Mouse (Mus musculus): Measurements from ENCODE around the gene Exoc7. TPM values are rescaled to one million over a fixed set of nuclear protein-coding genes. Genes with fewer than 3 reads are reported as not detected.
A peak's percentile ranks its signal among the peaks of the same experiment; 100 is the strongest.

Gene Exoc7
- polyA plus RNA-seq, 1 experiment from 2014 or later, result 60.5 TPM

DNA sequence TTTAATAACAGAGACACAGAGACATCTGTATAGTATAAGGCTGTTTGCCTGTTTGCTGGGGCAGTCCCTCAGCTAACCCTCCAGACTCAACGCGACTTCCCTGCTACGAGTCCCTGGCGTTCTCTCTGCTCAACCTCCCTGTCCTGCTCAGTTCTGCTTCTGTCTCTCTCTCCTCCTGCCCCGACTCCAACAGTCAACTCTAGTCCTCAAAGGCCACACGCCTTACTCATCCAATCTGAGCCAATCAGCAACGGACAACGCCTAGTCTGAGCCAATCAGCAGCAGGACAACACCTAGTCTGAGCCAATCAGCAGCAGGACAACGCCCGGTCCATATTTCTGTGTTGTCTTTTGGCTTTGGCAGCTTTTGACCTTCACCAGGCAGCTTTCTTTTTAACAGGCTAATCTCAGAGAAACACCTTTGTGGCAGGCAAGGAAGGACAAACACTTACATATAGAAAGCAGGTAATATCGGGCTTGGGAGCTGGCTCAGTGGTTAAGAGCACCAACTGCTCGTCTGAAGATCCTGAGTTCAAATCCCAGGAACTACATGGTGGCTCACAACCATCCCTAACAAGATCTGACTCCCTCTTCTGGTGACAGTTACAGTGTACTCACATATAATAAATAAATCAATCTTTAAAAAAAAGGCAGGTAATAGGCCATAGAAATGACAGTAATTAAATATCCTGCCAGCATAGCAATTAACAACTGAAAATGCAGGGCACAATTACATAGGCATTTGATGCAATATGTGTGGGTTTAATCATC is 914 bp upstream of the Exoc7 start:
- Histone ChIP-seq H3K27ac (no peak overlapping the region), H3K27me3 (ENCODE audit: poor library complexity, severe bottlenecking) (peaks cover 13% of the 10 kb centered on the region; the same call in 1 of the 2 replicates), H3K4me3 (no peak overlapping the region), H3K9me3 (no peaks in the 10 kb centered on the region), H3K4me1 (peaks cover 13% of the 10 kb centered on the region), H3K36me3 (replicated peaks) (peaks cover 24% of the 10 kb centered on the region)
- WGBS, result 92% methylated on average over 12 of the region's 12 CpGs
- no peak for DNase-seq (ENCODE audit: extremely low spot score, low spot score)

DNA sequence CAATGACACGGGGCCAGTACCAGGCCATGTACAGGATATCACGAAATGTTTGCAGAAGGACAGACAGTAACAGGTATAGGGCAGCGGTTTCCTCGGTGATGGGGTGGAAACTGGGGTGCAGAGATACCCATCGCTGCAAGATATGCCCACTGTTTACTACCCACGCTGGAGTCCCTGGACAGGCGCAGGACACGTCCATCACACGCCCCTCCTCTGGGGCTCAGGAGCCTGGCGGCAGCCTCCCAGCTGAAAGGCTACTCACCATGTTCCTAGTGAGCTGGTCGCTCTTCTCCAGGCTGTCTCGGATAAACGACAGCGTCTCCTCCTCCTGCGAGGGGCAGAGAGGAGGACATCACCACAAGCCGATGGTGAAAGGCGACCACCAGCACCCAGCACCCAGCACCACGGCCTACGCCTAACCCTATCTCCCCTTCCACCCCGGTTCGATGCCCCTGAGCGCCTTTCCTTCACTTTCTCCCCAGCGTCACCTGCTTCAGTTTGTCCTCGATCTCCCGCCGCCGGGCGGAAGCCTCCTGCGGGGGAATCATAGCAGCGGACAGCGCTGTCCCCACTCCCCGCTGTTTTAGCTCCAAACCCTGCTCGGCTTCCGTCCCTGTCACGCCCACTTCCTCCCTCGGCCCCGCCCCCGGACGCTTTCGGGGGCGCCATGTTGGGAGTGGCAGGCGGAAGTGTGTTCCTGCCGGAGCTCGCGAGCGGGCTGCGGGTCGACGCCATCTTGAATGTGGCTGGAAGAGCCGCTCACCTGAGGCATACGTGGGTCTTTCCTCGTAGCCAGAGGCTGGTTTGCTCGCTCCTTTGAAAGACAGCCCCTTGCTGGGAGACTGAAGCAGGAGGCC is 679 bp downstream of the Exoc7 start:
- whole genome bisulfite sequencing, result 2% methylated on average over 53 of the region's 53 CpGs
- Histone ChIP-seq H3K27ac (peak overlapping the region; percentile 85), H3K27me3 (ENCODE audit: poor library complexity, severe bottlenecking) (peaks cover 13% of the 10 kb centered on the region; the same call in 1 of the 2 replicates), H3K9me3 (no peaks in the 10 kb centered on the region), H3K4me3 (peak overlapping the region; percentile 82), H3K4me1 (peaks cover 13% of the 10 kb centered on the region), H3K36me3 (replicated peaks) (peaks cover 40% of the 10 kb centered on the region)
- peak; percentile 96 for DNase-seq (ENCODE audit: extremely low spot score, low spot score)

DNA sequence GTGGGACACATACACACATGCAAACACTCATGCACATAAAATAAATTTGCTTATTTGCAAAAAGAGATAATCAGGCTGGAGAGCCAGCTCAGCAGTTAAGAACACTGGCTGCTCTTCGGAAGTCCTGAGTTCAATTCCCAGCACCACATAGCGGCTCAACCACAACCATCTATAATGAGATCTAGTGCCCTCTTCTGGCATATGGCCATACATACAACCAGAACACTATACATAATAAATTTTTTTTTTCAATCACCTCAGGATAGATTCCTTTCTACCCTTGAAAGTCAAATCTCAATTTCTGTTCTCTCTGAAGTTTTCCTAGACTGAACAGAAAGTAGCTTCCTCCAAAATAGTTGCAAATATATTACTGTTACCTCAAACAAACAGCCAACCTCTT is 1.6 kb downstream of the Exoc7 start:
- H3K4me3 ChIP-seq, result peak overlapping the region; percentile 82
- DNase-seq (ENCODE audit: extremely low spot score, low spot score), result no peak
- H3K36me3 ChIP-seq (replicated peaks), result peaks cover 49% of the 10 kb centered on the region
- peaks cover 13% of the 10 kb centered on the region; the same call in 1 of the 2 replicates for H3K27me3 ChIP-seq (ENCODE audit: poor library complexity, severe bottlenecking)
- H3K27ac ChIP-seq, result no peak overlapping the region
- peaks cover 13% of the 10 kb centered on the region for H3K4me1 ChIP-seq
- H3K9me3 ChIP-seq, result no peaks in the 10 kb centered on the region
- 93% methylated on average over 2 of the region's 2 CpGs for WGBS

DNA sequence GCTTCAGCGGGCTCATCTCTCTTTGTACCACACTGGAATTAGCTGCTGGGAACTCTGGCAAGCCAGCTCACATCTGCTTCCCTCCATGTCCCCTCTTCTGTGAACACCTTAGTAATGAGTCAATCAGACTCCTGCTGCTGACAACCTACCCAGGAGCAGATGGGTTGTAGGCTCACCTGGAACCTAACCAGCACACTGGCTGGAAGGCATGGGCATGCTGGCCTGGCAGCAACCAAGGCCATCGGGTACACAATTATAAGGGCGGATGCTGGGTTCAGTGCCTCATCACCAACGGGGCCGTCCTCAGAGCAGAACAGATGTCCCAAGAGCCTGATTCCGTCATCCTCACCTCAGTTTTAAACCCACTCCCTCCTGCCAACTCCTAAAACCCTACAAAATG is 8.4 kb downstream of the Exoc7 start:
- no peaks in the 10 kb centered on the region for H3K4me1 ChIP-seq
- no peak for DNase-seq (ENCODE audit: extremely low spot score, low spot score)
- no peaks in the 10 kb centered on the region for H3K9me3 ChIP-seq
- no peaks in the 10 kb centered on the region for H3K27me3 ChIP-seq (ENCODE audit: poor library complexity, severe bottlenecking)
- H3K36me3 ChIP-seq (replicated peaks), result peaks cover 96% of the 10 kb centered on the region
- no peak overlapping the region for H3K27ac ChIP-seq
- H3K4me3 ChIP-seq, result no peak overlapping the region
- WGBS, result 91% methylated on average over 6 of the region's 6 CpGs

DNA sequence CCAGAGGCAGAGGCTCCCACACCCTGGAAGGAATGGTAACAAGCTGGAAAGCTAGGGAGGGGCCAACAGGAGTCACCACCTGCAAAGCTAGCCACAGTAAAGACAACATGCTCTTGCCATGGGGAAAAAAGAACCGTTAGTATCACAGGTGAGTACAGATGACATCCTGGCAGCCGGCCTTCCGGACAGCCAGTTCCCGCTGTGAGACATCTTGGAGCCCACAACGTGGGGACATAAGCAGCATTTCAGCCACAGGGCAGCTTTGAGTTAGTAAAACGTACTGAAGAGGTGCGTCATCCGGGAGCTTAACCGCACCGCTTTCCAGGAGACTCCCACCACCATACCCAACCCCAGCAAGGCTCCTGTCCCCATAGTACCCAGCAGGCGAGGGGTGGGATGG is 8.8 kb downstream of the Exoc7 start:
- no peaks in the 10 kb centered on the region for H3K27me3 ChIP-seq (ENCODE audit: poor library complexity, severe bottlenecking)
- H3K4me3 ChIP-seq, result no peak overlapping the region
- H3K36me3 ChIP-seq (replicated peaks), result peaks cover 96% of the 10 kb centered on the region
- H3K4me1 ChIP-seq, result no peaks in the 10 kb centered on the region
- no peak overlapping the region for H3K27ac ChIP-seq
- 92% methylated on average over 11 of the region's 11 CpGs for WGBS
- no peak for DNase-seq (ENCODE audit: extremely low spot score, low spot score)
- no peaks in the 10 kb centered on the region for H3K9me3 ChIP-seq

DNA sequence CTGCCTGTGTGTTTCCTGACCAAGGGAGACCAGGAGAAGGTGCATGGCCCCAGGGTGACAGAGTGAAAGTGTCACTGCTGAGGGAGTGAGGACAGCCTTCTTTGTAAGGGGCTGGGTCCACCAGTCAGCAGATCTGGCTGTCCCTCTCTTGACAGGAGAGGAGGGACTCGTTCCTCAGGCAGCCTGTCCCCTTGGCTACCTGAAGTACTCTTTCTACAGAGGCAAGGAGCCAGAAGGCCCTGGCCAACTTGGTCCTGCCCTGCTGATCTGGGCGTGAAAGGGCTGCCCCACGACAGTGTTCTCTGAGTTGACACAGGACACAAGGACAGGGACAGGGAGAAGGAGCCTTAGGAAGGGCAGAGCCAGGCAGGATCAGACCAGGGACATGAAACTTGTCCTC is 10.0 kb downstream of the Exoc7 start:
- Histone ChIP-seq H3K9me3 (no peaks in the 10 kb centered on the region), H3K27me3 (ENCODE audit: poor library complexity, severe bottlenecking) (no peaks in the 10 kb centered on the region), H3K27ac (no peak overlapping the region), H3K4me1 (no peaks in the 10 kb centered on the region), H3K36me3 (replicated peaks) (peaks cover 95% of the 10 kb centered on the region), H3K4me3 (no peak overlapping the region)
- no peak for DNase-seq (ENCODE audit: extremely low spot score, low spot score)
- 89% methylated on average over 3 of the region's 3 CpGs for WGBS

DNA sequence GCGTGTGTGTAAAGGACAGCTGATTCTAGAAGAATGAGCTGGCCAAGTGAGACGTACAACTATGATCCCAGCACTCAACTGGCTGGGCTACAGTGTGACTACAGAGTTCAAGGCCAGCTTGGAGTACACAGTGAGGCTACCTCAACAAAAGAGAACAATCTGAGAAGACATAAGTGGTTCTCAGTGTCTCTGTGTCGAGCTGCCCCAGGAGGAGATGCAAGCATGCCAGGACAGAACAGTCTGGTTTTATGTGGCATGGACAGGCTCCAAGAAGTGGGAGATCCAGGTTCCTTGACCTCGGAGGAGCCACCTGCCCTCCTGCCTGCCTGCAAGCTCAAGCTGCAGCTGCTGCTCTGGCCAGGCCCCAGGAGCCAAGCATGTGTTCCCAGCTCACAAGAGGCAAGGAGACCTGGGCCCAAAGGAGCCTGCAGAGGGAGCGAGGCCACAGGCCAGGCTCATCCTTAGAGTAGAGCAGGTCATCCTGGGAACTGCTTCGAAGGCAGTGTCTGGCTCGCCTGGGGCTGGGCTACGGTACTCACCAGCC is 10.8 kb downstream of the Exoc7 start:
- no peak for DNase-seq (ENCODE audit: extremely low spot score, low spot score)

DNA sequence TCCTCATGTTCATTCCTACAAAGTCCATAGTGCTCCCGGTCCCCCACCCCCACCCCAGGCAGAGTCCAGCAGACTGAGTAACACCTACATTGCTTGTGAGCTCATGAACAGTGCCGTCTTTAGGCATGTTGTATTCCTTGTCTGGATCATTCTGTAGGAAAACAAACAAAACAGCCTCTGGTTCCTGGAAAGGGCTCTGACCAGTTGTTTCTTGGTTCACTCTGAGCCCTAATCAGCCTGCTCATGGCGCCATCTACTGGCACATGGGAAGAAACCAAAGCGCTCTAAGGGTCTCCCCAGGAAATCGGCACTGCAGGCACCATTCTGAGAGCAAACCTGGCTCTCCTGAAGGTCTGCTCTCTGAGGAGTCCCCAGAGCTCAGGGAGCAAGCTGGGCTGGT is 12.7 kb downstream of the Exoc7 start:
- Histone ChIP-seq H3K36me3 (replicated peaks) (peaks cover 93% of the 10 kb centered on the region), H3K4me1 (no peaks in the 10 kb centered on the region), H3K9me3 (no peaks in the 10 kb centered on the region), H3K27ac (0 out of 2 replicates have a peak overlapping the region, but pooled peaks have one; percentile 9), H3K4me3 (no peak overlapping the region), H3K27me3 (ENCODE audit: poor library complexity, severe bottlenecking) (no peaks in the 10 kb centered on the region)
- 39% methylated on average over 5 of the region's 5 CpGs for WGBS
- DNase-seq (ENCODE audit: extremely low spot score, low spot score), result peak; percentile 64

More for the DNA sequence above, 10.8 kb downstream of the Exoc7 start:
- no peak overlapping the region for H3K4me3 ChIP-seq
- H3K9me3 ChIP-seq, result no peaks in the 10 kb centered on the region
- peaks cover 93% of the 10 kb centered on the region for H3K36me3 ChIP-seq (replicated peaks)
- no peaks in the 10 kb centered on the region for H3K27me3 ChIP-seq (ENCODE audit: poor library complexity, severe bottlenecking)
- H3K27ac ChIP-seq, result no peak overlapping the region
- no peaks in the 10 kb centered on the region for H3K4me1 ChIP-seq
- WGBS, result 86% methylated on average over 8 of the region's 8 CpGs

DNA sequence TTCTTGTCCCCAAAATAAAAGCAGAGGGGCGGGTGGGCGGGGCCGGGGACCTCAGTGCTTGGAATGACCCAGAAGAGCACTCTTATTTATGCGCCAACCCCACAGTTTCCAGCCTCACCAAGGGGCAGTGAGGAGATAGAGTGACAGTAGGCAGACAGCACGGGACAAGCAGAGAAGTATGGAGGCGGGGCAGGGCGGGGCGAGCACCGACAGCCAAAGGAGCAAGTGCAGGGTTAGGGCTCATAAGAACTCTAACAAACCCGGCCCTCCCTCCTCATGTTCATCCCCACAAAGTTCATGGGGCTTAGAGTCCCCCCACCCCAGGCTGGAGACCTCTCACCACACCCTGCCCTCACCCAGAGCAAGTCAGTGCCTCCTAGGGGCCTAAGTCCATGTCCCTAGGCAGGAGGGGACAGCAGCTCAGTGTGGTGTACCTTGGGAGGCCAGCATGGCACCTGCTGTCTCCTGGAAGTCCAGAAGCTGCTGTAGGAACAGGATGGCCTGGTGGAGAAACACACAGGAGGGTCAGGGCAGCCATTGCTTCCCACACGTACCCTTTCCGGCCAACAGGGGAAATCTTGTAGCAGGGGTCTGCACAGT is 13.4 kb downstream of the Exoc7 start:
- no peaks in the 10 kb centered on the region for H3K9me3 ChIP-seq
- peaks cover 93% of the 10 kb centered on the region for H3K36me3 ChIP-seq (replicated peaks)
- no peaks in the 10 kb centered on the region for H3K4me1 ChIP-seq
- 88% methylated on average over 12 of the region's 12 CpGs for WGBS
- no peak for DNase-seq (ENCODE audit: extremely low spot score, low spot score)
- no peak overlapping the region for H3K27ac ChIP-seq
- no peak overlapping the region for H3K4me3 ChIP-seq
- H3K27me3 ChIP-seq (ENCODE audit: poor library complexity, severe bottlenecking), result no peaks in the 10 kb centered on the region

DNA sequence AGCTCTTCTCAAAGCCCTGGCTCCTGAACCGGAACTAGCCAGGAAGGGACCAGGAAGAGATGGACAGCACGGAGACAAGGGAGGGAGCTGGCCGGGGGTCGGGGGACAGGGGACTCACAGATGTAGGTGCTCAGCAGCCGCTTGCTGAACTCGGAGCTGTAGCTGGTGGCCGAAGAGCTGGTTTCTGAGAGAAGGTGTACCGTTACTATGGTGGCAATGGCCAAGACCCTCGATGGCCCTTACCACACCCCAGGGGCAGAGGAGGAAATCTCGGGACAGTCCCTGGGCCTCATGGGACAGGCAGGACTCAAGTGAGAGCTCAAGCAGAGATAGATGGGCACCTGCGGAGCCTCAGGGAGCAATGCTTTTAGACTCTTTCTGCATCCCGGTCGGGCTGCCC is 14.6 kb downstream of the Exoc7 start:
- H3K4me3 ChIP-seq, result no peak overlapping the region
- H3K36me3 ChIP-seq (replicated peaks), result peaks cover 95% of the 10 kb centered on the region
- no peaks in the 10 kb centered on the region for H3K27me3 ChIP-seq (ENCODE audit: poor library complexity, severe bottlenecking)
- no peak for DNase-seq (ENCODE audit: extremely low spot score, low spot score)
- no peaks in the 10 kb centered on the region for H3K9me3 ChIP-seq
- no peak overlapping the region for H3K27ac ChIP-seq
- 92% methylated on average over 13 of the region's 13 CpGs for WGBS
- H3K4me1 ChIP-seq, result no peaks in the 10 kb centered on the region

DNA sequence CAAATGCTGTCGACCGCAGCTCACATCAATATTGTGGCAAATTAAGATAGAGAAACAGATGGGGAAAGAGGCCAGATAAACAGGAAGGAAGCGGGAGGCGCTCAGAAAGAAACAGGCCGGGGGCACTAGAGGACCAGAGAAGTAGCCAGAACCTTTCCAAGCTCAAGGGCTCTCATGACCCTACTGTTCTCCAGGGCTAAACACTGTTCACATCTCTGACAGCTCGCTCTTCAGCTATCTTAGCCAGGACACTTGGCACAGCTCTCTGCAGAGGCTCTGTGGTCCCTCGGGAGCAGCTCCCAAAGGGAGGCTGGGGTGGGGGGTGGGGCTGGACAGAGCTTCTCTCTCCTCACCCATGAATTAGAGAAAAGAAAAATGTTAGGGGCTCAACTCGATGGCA is 16.5 kb downstream of the Exoc7 start:
- Histone ChIP-seq H3K9me3 (no peaks in the 10 kb centered on the region), H3K36me3 (replicated peaks) (peaks cover 80% of the 10 kb centered on the region), H3K4me1 (no peaks in the 10 kb centered on the region), H3K4me3 (no peak overlapping the region), H3K27ac (no peak overlapping the region), H3K27me3 (ENCODE audit: poor library complexity, severe bottlenecking) (peaks cover 7% of the 10 kb centered on the region)
- 90% methylated on average over 8 of the region's 8 CpGs for WGBS
- no peak for DNase-seq (ENCODE audit: extremely low spot score, low spot score)

DNA sequence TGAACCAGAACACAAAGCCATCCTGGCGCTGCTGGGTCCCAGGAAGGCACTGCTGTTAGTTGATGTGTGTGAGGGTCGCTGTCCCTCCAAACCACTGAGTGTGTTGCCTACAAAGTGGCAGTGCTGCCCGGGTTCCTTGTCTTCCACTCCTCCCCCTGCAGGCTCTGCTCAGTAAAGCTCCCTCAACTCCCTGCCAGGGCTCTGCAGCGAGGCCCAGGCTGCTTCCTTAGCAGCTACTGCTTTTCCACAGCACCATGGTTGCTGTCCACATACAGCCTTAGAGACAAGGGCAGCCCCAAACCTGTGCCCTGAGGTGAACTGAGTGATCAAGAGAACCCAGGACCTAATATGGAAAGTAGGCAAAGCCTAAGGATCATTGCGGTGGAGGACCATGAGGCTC is 19.7 kb downstream of the Exoc7 start:
- no peak for DNase-seq (ENCODE audit: extremely low spot score, low spot score)
- peaks cover 39% of the 10 kb centered on the region for H3K27me3 ChIP-seq (ENCODE audit: poor library complexity, severe bottlenecking)
- peaks cover 8% of the 10 kb centered on the region for H3K4me1 ChIP-seq
- H3K4me3 ChIP-seq, result no peak overlapping the region
- no peak overlapping the region for H3K27ac ChIP-seq
- WGBS, result 72% methylated on average over 5 of the region's 5 CpGs
- H3K36me3 ChIP-seq (replicated peaks), result peaks cover 50% of the 10 kb centered on the region
- no peaks in the 10 kb centered on the region for H3K9me3 ChIP-seq

All from forebrain, embryonic 10.5 days (tissue).